ENCODE assay signal across 8 mouse cellular contexts in genomic region chr4:21848287-21848630, GRCm38 (mm10). TPM values are rescaled to one million over a fixed set of nuclear protein-coding genes. Genes with fewer than 3 reads are reported as not detected.
DNase-seq lines count a peak whose midpoint lies in the region; ATAC-seq lines count a peak whose summit lies in the region.

No protein-coding gene starts in this region.

- peaks cover 4% of the 10 kb centered on the region for H3K36me3 ChIP-seq in megakaryocyte, embryonic 14.5 days (replicated peaks; ENCODE audit: low read length)

- peaks cover 34% of the 10 kb centered on the region for H3K4me1 ChIP-seq in megakaryocyte, embryonic 14.5 days

- peak; percentile 66 for ATAC-seq in inflammation-experienced regulatory T-cells, adult 6 months

- no peaks in the 10 kb centered on the region for H3K9me3 ChIP-seq in megakaryocyte, embryonic 14.5 days

- peak overlapping the region; percentile 92 for H3K4me3 ChIP-seq in megakaryocyte, embryonic 14.5 days (replicated peaks)

- H3K27me3 ChIP-seq in megakaryocyte, embryonic 14.5 days (replicated peaks), result no peaks in the 10 kb centered on the region

- DNase-seq in spleen, adult 18-20 months, result peak; percentile 80 to 87
- DNase-seq in spleen, adult 12 weeks (ENCODE audit: low spot score), result no peak
- DNase-seq in embryo, embryonic 10.5 days (ENCODE audit: low spot score), result peak; percentile 95
- peak; percentile 92 for DNase-seq in gastrocnemius, postnatal 10 days
- DNase-seq in left cerebral cortex, postnatal 10 days (ENCODE audit: extremely low spot score in 1 of 2, low spot score in 2 of 2), result peak; percentile 82 to 95
- DNase-seq in right cerebral cortex, postnatal 25 days, result peak; percentile 86

- intact Hi-C loops in left cerebral cortex, postnatal 10 days (cut with DNase I), result no loop called here

RNA-seq across cellular contexts. Expression of gene Pnisr, which starts 0.9 kb away (rescaled TPM):
- 10 to 100 TPM; 42.6 to 61.7 TPM for total RNA-seq in gastrocnemius, postnatal 10 days (2021)
- polyA plus RNA-seq in inflammation-experienced regulatory T-cells, adult 6 months (2017; shearing (Covaris generic)), result 100 to 1,000 TPM; 150 to 277 (median 265) TPM
- 100 to 1,000 TPM; 142 to 157 TPM for total RNA-seq in left cerebral cortex, postnatal 10 days (2021)
- 2.9 and 18.9 TPM in 2 replicates for polyA plus RNA-seq in megakaryocyte, embryonic 14.5 days (2012; ENCODE audit: insufficient read depth, low replicate concordance)

RNA-seq across cellular contexts. Expression of gene Coq3, which starts 31.2 kb away (rescaled TPM):
- 10 to 100 TPM; 13.3 to 14.2 TPM for total RNA-seq in gastrocnemius, postnatal 10 days (2021)
- 10 to 100 TPM; 13.4 to 14.4 (median 13.5) TPM for polyA plus RNA-seq in inflammation-experienced regulatory T-cells, adult 6 months (2017; shearing (Covaris generic))
- total RNA-seq in left cerebral cortex, postnatal 10 days (2021), result 10 to 100 TPM; 13.6 to 13.9 TPM
- polyA plus RNA-seq in megakaryocyte, embryonic 14.5 days (2012; ENCODE audit: insufficient read depth, low replicate concordance), result 0.83 and 5.2 TPM in 2 replicates
